Mouse (Mus musculus) T-helper 1 cell (primary cell): ENCODE data around the gene Actn4.
"Not testable (repeated sequence)": the region's sequence is repeated elsewhere in the genome, so short reads cannot be mapped to it uniquely, and the experiment has no call there.

ENCODE experiments used
- in situ Hi-C: fragments of 300-600 bp; cut with MboI, MseI; formaldehyde crosslinking; loops from one replicate; pipeline ENCODE4 v1.15.1; 2025; ENCODE audit warnings: high pct_unique_total_duplicates

Actn4 gene

DNA sequence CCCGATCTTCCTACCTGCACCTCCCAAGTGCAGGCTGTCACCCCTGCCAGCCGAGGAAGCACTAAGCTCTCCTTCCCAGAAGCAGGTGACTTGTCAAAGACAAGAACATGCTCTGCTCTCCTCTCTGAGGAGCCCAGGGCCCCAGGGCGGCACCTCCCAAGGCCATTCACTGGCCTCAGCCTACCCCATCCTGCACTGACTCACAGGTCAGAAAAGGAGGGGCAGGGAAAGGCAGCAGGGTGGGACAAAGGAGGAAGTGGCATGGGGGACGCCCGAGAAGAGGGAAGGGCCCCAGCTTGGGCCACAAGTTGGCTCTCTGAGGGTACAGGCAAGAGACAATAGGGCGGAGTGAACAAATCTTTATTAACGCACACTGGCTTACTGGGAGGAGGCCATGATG, 8.9 kb upstream of the Actn4 start:
- in situ Hi-C loops: no loop called here

DNA sequence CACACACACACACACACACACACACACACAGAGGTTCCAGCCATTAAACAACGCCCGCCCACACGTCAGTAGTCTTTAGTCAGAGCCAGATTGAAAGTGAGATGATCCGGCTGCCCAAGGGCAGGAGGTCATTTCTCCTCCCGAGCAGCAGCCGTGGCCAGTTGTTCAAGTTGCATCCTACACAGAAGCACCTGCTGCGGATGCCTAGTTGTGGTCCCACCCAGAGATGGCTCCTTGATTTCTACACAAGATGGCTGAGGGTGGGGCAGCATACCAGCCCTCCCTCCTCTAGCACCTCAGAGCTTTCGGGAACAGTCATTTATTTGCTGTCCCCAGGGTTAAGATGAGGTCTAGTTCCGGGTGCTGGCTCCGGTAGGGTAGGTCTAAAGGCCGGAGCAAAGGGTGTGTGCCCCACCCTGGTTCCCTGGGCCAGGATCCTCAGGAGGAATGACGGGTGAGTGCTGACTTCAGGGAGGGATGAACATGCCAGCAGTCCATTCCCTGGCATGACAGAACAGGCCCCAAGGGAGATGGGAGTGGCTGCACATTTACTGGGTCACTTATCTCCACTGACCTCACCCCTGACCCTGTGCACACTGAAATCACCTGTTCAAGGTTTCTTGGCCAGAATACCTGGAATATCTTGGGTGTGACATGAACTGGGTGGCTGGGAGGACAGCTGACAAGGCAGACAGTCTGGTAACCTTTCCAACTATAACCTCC, 7.7 kb upstream of the Actn4 start:
- in situ Hi-C loops: no loop called here

- in situ Hi-C loops: no loop called here
Measured at GRCm38 (mm10) chr7:28969271-28969670, 7.1 kb upstream of the Actn4 start.

GRCm38 (mm10) chr7:28968120-28968519, 6.0 kb upstream of the Actn4 start:
- in situ Hi-C loops: not testable (repeated sequence)

DNA sequence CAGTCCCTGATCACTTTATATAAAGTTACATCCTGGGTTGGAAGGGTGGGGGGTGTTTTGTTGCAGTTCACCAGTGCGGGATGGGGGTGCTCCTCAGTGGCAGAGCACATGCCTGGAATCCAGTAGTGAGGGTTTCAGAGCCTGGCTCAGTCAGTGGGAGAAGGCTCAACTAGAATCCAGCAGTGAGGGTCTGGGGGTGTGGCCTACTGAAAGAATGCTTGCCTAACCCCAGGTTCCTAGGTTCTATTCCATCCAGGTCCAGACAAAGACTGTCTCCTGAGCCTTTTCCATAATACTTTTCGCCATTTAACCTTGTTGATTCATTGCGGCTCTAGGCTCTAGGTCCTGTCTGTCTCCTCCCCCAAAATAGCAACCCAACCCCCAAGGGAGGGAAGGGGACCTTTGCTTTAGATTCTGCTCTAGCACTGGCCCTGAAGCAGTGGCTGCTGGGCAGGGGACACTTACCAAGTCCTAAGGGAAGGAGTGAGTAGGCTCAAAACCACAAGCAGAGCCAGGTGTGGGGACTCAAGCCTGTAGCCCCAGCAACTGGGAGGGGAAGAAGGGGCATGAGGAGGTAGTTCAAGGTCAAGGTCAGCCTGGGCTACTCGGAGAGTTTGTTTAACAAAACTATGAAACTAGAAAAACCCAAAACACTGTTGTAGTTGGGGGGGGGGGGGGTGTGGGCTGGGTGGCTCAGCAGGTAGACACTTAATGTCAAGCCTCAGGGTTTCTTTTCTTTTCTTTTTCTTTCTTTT, 4.8 kb upstream of the Actn4 start:
- in situ Hi-C loops: no loop called here

- in situ Hi-C loops: no loop called here
Measured at GRCm38 (mm10) chr7:28966181-28966580, 4.0 kb upstream of the Actn4 start.

DNA sequence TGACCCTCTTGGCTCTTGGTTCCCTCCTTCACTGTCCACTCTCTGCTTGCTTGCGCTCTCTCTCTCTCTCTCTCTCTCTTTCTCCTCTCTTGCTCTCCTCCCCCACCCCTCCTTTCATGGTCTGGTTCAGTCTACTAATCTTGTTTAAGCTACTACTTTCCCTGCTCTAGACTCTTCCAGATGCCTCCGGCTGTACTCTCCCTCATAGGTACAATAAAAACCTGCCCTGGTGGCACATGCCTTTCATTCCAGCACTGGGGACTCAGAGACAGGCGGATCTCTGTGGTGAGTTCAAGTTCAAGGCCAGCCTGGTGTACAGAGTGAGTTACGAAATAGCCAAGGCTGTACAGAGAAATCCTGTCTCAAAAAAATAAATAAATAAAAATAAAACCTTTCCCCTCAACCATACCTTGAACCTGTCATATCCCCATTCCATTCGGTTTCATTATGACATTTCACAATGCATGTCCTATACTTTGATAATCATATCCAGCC, 3.3 kb upstream of the Actn4 start:
- in situ Hi-C loops: no loop called here

DNA sequence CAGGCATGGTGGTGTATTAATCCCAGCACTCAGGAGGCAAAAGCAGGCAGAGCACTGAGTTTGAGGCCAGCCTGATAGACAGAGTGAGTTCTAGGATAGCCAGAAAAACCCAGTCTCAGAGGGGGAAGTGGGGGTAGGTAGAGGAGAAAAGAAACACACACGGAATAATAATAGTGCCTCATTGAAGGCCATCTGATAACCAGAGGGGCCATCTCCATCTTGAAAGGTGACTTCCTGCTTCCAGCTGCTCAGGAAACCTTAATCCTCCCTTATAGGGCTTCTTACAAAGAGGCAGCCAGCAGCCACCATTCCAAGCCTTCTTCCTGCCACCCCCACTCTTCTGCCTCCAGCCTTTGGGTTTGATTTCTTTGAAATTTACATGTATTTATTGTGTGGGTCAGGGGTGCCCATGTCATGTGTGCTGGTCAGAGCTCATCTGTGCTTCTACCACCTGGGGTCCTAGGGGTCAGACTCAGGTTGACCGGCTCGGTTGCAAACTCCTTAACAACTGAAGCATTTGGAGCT, 1.3 kb upstream of the Actn4 start:
- in situ Hi-C loops: no loop called here

- in situ Hi-C loops: no loop called here
Measured at GRCm38 (mm10) chr7:28961584-28961926, 585 bp downstream of the Actn4 start.

DNA sequence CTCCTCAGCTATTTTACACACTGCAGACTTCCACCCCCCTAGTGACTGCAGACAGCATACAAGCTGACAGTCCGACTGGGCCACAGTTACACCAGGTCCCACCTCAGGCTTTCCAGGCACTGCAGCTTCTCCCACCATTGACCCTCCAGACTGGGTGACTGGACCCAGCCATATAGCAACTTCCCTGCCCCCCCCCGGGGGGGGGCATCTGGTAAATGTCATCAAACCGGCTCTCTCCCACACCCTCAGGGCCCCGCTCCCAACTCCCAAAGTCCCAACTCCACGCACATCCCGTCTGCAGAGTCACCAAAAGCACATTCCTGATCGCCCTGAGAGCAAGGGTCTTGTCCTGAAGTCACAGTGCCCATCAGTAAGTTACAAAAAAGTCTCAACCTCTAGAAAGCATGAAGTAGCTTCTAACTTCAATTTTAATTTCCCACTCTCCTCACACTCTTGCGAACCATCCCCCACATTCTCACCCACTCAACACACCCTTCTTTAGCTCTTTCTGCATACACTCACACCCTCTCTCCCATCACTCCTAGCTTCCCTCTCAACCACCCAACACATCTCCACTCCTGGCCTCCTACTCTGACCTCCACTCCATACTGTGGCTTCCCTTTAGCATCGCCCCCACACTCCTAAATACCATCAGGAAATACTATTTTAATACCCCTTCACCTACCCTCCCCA, 1.6 kb downstream of the Actn4 start:
- in situ Hi-C loops: no loop called here

DNA sequence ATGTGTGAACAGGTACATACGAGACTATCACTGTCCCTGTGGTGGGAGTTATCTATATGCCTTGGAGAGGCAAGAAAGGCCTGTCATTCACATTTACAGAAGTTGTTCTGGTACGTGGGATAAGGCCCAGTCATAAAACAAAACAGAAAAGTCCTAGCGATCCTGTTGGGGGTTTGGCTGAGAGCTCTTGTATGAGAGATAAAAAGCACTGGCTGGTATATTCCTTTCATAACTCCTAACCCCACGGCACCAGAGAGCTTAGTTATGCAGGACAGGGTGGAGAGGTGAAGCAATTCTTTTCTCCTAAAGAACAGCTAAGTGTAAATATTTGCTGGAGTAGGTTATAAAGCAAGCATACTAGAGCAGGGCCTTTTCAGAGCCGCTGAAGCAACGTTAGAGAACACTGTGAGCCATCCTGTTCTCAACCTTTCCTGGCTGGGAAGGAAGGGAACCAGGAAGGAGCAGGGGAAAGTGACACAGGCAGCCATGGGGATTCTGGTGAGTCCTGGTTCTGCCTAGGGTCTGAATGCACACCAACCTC, 2.6 kb downstream of the Actn4 start:
- in situ Hi-C loops: no loop called here

GRCm38 (mm10) chr7:28958770-28959169, 3.4 kb downstream of the Actn4 start:
- in situ Hi-C loops: no loop called here

GRCm38 (mm10) chr7:28957997-28958725, 4.0 kb downstream of the Actn4 start:
- in situ Hi-C loops: no loop called here

DNA sequence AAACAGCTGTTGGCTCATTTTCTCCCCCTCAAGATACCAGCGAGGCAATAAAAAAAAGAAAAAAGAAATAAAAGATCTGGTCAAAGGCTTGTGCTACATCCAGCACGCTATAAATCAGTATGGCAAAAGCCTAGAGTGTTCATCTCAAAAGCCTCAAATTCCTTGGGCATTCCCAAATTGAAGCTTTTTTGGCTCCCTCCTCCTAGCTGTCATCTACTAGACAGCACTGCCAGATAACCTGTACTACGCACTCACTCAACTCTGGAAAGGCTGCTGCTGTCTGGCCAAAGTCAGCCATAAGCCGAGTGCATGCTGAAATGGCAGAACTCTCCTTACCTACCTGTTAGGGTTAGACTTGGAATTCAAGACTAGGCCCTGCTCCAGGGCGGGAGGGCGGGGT, 4.9 kb downstream of the Actn4 start:
- in situ Hi-C loops: no loop called here

DNA sequence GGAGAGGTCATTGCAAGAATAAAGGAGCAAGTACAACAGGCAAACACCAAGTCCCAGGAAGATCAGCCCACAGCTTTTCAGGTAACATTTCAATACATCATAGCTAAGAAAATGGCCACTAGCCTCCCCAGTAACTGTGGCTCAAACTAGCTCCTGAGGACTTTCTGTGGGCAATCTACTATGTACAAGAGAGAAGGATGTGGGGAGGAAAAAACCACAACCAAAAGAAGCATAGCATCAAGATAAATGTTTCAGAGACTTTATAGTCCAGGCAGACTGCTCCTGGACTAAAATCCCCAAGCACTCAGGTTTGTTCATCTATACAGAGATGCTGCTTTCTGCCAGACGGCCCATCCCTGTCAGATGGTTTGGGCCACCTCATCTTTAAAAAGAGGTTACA, 5.9 kb downstream of the Actn4 start:
- in situ Hi-C loops: no loop called here

GRCm38 (mm10) chr7:28955295-28955897, 6.7 kb downstream of the Actn4 start:
- in situ Hi-C loops: no loop called here

- in situ Hi-C loops: no loop called here
Measured at GRCm38 (mm10) chr7:28954773-28955172, 7.4 kb downstream of the Actn4 start.

GRCm38 (mm10) chr7:28953476-28954376, 8.4 kb downstream of the Actn4 start:
- in situ Hi-C loops: no loop called here

GRCm38 (mm10) chr7:28952786-28953185, 9.4 kb downstream of the Actn4 start:
- in situ Hi-C loops: no loop called here

DNA sequence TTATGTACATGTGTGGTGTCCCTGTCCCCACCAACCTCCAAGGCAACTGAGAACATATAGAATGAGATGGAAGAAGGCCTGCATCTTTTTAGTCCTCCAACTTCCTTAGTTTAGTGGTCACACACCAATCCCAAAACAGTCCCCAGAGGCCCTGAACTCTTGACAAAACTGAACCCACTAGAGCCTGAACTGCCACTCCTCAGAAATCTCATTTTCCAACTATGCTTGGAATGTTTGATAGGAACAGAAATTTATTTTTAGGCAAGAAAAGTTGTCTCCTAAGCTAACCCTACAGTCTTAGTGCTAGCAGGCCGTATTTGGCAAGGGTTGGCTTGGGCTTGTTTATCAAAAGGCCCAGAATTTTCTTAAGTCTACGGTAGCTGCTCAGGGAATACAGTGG, 10.4 kb downstream of the Actn4 start:
- in situ Hi-C loops: no loop called here
